Mouse (Mus musculus) liver, embryonic 14.5 days (tissue): Measurements from ENCODE around the gene Vmac.

Source experiments
- CTCF ChIP-seq: IDR thresholded peaks from 2 replicates; pipeline ENCODE4 v1.5.1; 2016; ENCODE audit warnings: antibody characterized with exemption, low read depth, control low read depth
- EP300 ChIP-seq: IDR thresholded peaks from 2 replicates; pipeline ENCODE4 v1.6.1; 2016; ENCODE audit warnings: antibody characterized with exemption, low read depth

DNA sequence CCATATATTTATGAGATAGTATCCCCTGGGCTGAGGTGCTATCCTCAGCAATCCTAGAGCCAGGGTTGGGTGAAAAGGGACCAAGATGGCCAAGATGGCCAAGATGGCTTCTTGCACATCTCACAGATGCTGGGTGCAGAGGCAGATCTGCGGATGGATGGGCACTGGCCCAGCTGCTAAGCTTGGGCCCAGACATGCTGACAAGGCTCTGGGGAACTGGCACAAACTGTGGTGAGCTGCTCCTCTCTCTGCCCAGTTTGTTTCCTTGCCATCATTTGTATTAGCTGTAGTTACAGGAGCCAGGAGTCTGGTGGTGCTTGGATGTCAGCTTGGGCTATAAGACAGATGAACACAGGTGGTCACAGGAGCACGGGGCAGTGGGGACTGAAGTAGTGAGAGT, 33.2 kb downstream of the Vmac start:
- TF ChIP-seq EP300, result no peak
- TF ChIP-seq CTCF, result no peak
